Comparison of ENCODE assay signal across 9 mouse cellular contexts in genomic region chr7:45369836-45370474, GRCm38 (mm10). TPM values are rescaled to one million over a fixed set of nuclear protein-coding genes. Genes with fewer than 3 reads are reported as not detected.
DNase-seq lines count a peak whose midpoint lies in the region; ATAC-seq lines count a peak whose summit lies in the region.
"Had no signal": no experiment of that assay in that cellular context is flagged by ENCODE, and none has a peak within 500 bp of the region (broad histone marks: within the 10 kb centered on the region; RNA-seq: fewer than 3 reads in every experiment).

No protein-coding gene starts in this region.

- H3K4me2 ChIP-seq in stomach, embryonic 14.5 days (replicated peaks; ENCODE audit: low read depth, low read length), result peak overlapping the region; percentile 97

- peak overlapping the region; percentile 28; the same call in 1 of the 2 replicates for H3K9ac ChIP-seq in stomach, embryonic 14.5 days (replicated peaks; ENCODE audit: low read depth, low read length)

- no peak; the same call in 1 of the 2 replicates for ATAC-seq in stomach, embryonic 14.5 days (ENCODE audit: insufficient number of reproducible peaks, insufficient read depth, low FRiP score, low read depth)

- intact Hi-C loops in heart, postnatal 36 days (cut with DNase I), result loop anchor here (2.0 kb wide), 2 partner anchors 25 to 37 kb away; partner anchors contain the start of genes Snrnp70 and Trpm4
- intact Hi-C loops in left cerebral cortex, postnatal 4 days (cut with DNase I), result no loop called here

- 8% methylated on average over 49 of the region's 52 CpGs for WGBS in heart, embryonic 10.5 days
- WGBS in limb, embryonic 10.5 days, result 9% methylated on average over 52 of the region's 52 CpGs
- 7% methylated on average over 52 of the region's 52 CpGs for WGBS in stomach, embryonic 14.5 days

- H3K27me3 ChIP-seq in heart, embryonic 10.5 days (ENCODE audit: insufficient read depth, poor library complexity, severe bottlenecking), result peaks cover 43% of the 10 kb centered on the region
- H3K27me3 ChIP-seq in limb, embryonic 10.5 days (ENCODE audit: low read depth, poor library complexity, severe bottlenecking), result peaks cover 46% of the 10 kb centered on the region
- peaks cover 22% of the 10 kb centered on the region for H3K27me3 ChIP-seq in stomach, embryonic 14.5 days (ENCODE audit: control insufficient read depth, insufficient read depth, low read length)

- DNase-seq in heart, embryonic 10.5 days (ENCODE audit: low spot score), result no peak
- no peak for DNase-seq in heart, postnatal 36 days
- DNase-seq in urinary bladder, postnatal 14 days (ENCODE audit: low spot score), result peak; percentile 22
- no peak for DNase-seq in urinary bladder, adult 2 months (ENCODE audit: low spot score)
- no peak for DNase-seq in limb, embryonic 10.5 days (ENCODE audit: low spot score)
- no peak for DNase-seq in urinary bladder, postnatal 10 days (ENCODE audit: low spot score)
- no peak for DNase-seq in left cerebral cortex, postnatal 4 days

- peaks cover 30% of the 10 kb centered on the region for H3K36me3 ChIP-seq in heart, embryonic 10.5 days
- H3K36me3 ChIP-seq in limb, embryonic 10.5 days, result peaks cover 35% of the 10 kb centered on the region
- H3K36me3 ChIP-seq in stomach, embryonic 14.5 days (ENCODE audit: control insufficient read depth, insufficient read depth, low read length), result peaks cover 8% of the 10 kb centered on the region

- peaks cover 45% of the 10 kb centered on the region for H3K4me1 ChIP-seq in heart, embryonic 10.5 days
- H3K4me1 ChIP-seq in limb, embryonic 10.5 days, result peaks cover 45% of the 10 kb centered on the region
- peaks cover 12% of the 10 kb centered on the region; the same call in 1 of the 2 replicates for H3K4me1 ChIP-seq in stomach, embryonic 14.5 days (ENCODE audit: control insufficient read depth, insufficient read depth, low read length)

- peak overlapping the region; percentile 70 for H3K4me3 ChIP-seq in heart, embryonic 10.5 days
- peak overlapping the region; percentile 62 for H3K4me3 ChIP-seq in limb, embryonic 10.5 days
- peak overlapping the region; percentile 44 for H3K4me3 ChIP-seq in stomach, embryonic 14.5 days (ENCODE audit: low read depth, low read length)

- no peaks in the 10 kb centered on the region for H3K9me3 ChIP-seq in heart, embryonic 10.5 days
- no peaks in the 10 kb centered on the region for H3K9me3 ChIP-seq in limb, embryonic 10.5 days (replicated peaks)
- no peaks in the 10 kb centered on the region for H3K9me3 ChIP-seq in stomach, embryonic 14.5 days (ENCODE audit: control insufficient read depth, low read depth, low read length)

- peak overlapping the region; percentile 70 for H3K27ac ChIP-seq in heart, embryonic 10.5 days
- H3K27ac ChIP-seq in limb, embryonic 10.5 days, result peak overlapping the region; percentile 56; the same call in 1 of the 2 replicates
- H3K27ac ChIP-seq in stomach, embryonic 14.5 days (ENCODE audit: low read length), result no peak overlapping the region

RNA-seq across cellular contexts. Expression of gene Lin7b, which starts 0.4 kb away (rescaled TPM):
- polyA plus RNA-seq in heart, embryonic 10.5 days (2016; fragmentation: Nextera tagmentation; extraction: Ambion mirVana), result 0.59 and 1.4 TPM in 2 replicates
- 1 to 10 TPM; 1.3 to 1.7 TPM for total RNA-seq in heart, postnatal 36 days (2021)
- polyA plus RNA-seq in urinary bladder, adult 2 months (2012; rRNA removed), result 19.2 and 21.0 TPM in 2 replicates
- 0.40 and 0.64 TPM in 2 replicates for polyA plus RNA-seq in limb, embryonic 10.5 days (2016; fragmentation: Nextera tagmentation; extraction: Ambion mirVana)
- polyA plus RNA-seq in stomach, embryonic 14.5 days (2014; fragmentation: Nextera tagmentation; extraction: Ambion mirVana), result 4.2 and 5.1 TPM in 2 replicates
- 10 to 100 TPM; 60.4 to 68.3 TPM for total RNA-seq in left cerebral cortex, postnatal 4 days (2021)

RNA-seq across cellular contexts. Expression of gene Ppfia3, which starts 3.1 kb away (rescaled TPM):
- polyA plus RNA-seq in heart, embryonic 10.5 days (2016; fragmentation: Nextera tagmentation; extraction: Ambion mirVana), result 2.4 and 2.9 TPM in 2 replicates
- not detected for total RNA-seq in heart, postnatal 36 days (2021)
- polyA plus RNA-seq in urinary bladder, adult 2 months (2012; rRNA removed), result 1.4 and 1.9 TPM in 2 replicates
- polyA plus RNA-seq in limb, embryonic 10.5 days (2016; fragmentation: Nextera tagmentation; extraction: Ambion mirVana), result 2.4 and 5.3 TPM in 2 replicates
- polyA plus RNA-seq in stomach, embryonic 14.5 days (2014; fragmentation: Nextera tagmentation; extraction: Ambion mirVana), result 5.2 and 6.1 TPM in 2 replicates
- total RNA-seq in left cerebral cortex, postnatal 4 days (2021), result 100 to 1,000 TPM; 106 to 108 TPM

RNA-seq across cellular contexts. Expression of gene Snrnp70, which starts 25.6 kb away (rescaled TPM):
- 173 and 241 TPM in 2 replicates for polyA plus RNA-seq in heart, embryonic 10.5 days (2016; fragmentation: Nextera tagmentation; extraction: Ambion mirVana)
- 10 to 100 TPM; 92.8 to 95.9 TPM for total RNA-seq in heart, postnatal 36 days (2021)
- polyA plus RNA-seq in urinary bladder, adult 2 months (2012; rRNA removed), result 364 and 412 TPM in 2 replicates
- 305 and 308 TPM in 2 replicates for polyA plus RNA-seq in limb, embryonic 10.5 days (2016; fragmentation: Nextera tagmentation; extraction: Ambion mirVana)
- 118 and 124 TPM in 2 replicates for polyA plus RNA-seq in stomach, embryonic 14.5 days (2014; fragmentation: Nextera tagmentation; extraction: Ambion mirVana)
- total RNA-seq in left cerebral cortex, postnatal 4 days (2021), result 100 to 1,000 TPM; 453 to 460 TPM

RNA-seq across cellular contexts. Expression of gene Hrc, which starts 34.9 kb away (rescaled TPM):
- 17.9 and 31.4 TPM in 2 replicates for polyA plus RNA-seq in heart, embryonic 10.5 days (2016; fragmentation: Nextera tagmentation; extraction: Ambion mirVana)
- 100 to 1,000 TPM; 842 to 873 TPM for total RNA-seq in heart, postnatal 36 days (2021)
- polyA plus RNA-seq in urinary bladder, adult 2 months (2012; rRNA removed), result 0.59 and 1.1 TPM in 2 replicates
- polyA plus RNA-seq in limb, embryonic 10.5 days (2016; fragmentation: Nextera tagmentation; extraction: Ambion mirVana), result 0.24 and 0.39 TPM in 2 replicates
- polyA plus RNA-seq in stomach, embryonic 14.5 days (2014; fragmentation: Nextera tagmentation; extraction: Ambion mirVana), result 0.78 and 1.8 TPM in 2 replicates
- under 1 TPM; 0.36 to 0.38 TPM for total RNA-seq in left cerebral cortex, postnatal 4 days (2021)

RNA-seq across cellular contexts. Expression of gene Kcna7, which starts 35.5 kb away (rescaled TPM):
- 0.28 and 0.45 TPM in 2 replicates for polyA plus RNA-seq in heart, embryonic 10.5 days (2016; fragmentation: Nextera tagmentation; extraction: Ambion mirVana)
- total RNA-seq in heart, postnatal 36 days (2021), result 1 to 10 TPM; 4.5 to 5.8 TPM
- polyA plus RNA-seq in urinary bladder, adult 2 months (2012; rRNA removed), result 0.03 and 0.07 TPM in 2 replicates
- 0.06 TPM in 1 of 2 replicates, not detected in the other for polyA plus RNA-seq in limb, embryonic 10.5 days (2016; fragmentation: Nextera tagmentation; extraction: Ambion mirVana)
- not detected in 2 replicates for polyA plus RNA-seq in stomach, embryonic 14.5 days (2014; fragmentation: Nextera tagmentation; extraction: Ambion mirVana)
- total RNA-seq in left cerebral cortex, postnatal 4 days (2021), result under 1 TPM in 1 of 2 experiments, not detected in 1; 0.16 TPM
- polyA plus RNA-seq: frontal cortex, adult 2 months had no signal
